In the genomic region with DNA sequence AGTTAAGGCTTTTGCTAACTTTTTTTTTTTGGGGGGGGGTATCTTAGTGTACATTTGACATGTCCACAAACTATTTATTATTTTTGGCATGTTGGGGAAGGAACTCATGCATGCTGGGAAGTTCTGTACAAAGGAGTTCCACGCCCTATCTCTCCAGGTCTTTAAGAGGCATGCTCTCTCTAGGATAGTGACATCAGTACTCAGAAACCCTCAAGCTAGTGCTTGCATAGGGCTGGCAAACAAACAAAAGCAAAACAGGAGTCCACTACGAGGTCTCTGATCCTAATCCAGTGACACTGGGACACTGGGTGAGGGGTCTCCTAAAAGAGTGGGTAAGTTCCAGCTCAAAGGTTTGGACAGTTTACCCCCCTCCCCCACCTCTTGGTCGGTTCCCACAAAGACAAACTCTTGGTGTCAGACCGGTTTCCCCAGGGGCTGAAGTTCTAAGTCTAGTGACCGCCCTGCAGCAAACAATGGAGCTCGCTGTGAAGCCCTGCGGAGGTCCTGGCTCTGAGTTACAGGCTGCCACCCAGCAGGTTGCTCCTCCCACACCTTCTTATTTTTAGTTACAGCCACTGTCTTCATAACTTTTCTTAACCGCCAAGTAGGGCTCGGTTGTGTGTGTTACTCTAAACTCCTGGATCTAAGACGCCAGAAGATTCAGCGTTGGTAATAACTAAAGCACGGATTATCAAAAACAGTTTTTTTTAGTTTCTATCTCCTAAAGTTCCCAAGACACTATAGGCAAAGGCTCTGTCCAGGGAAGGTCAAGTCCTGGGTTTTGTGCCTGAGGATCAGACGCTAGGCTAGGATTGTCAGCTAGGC, we compare ENCODE assay signal across 9 mouse cellular contexts. TPM values are rescaled to one million over a fixed set of nuclear protein-coding genes. Genes with fewer than 3 reads are reported as not detected.
DNase-seq lines count a peak whose midpoint lies in the region; ATAC-seq and TF ChIP-seq lines count a peak whose summit lies in the region.
"Had no signal": no experiment of that assay in that cellular context is flagged by ENCODE, and none has a peak within 500 bp of the region (broad histone marks: within the 10 kb centered on the region; RNA-seq: fewer than 3 reads in every experiment).

No protein-coding gene starts in this region.

- WGBS in forebrain, embryonic 16.5 days, result 11% methylated on average over 13 of the region's 13 CpGs
- WGBS in hindbrain, embryonic 12.5 days, result 13% methylated on average over 13 of the region's 13 CpGs
- 16% methylated on average over 13 of the region's 13 CpGs for WGBS in limb, embryonic 14.5 days
- WGBS in midbrain, embryonic 14.5 days, result 9% methylated on average over 13 of the region's 13 CpGs

- peaks cover 0 to 11% of the 10 kb centered on the region in 2 experiments; a peak in 2 of 4 replicates for H3K36me3 ChIP-seq in MEL (ENCODE audit: control insufficient read depth in 1 of 2, insufficient read depth in 2 of 2, low read length in 2 of 2)
- H3K36me3 ChIP-seq in forebrain, embryonic 16.5 days (ENCODE audit: control insufficient read depth, insufficient read depth), result no peaks in the 10 kb centered on the region
- no peaks in the 10 kb centered on the region for H3K36me3 ChIP-seq in hindbrain, embryonic 12.5 days
- H3K36me3 ChIP-seq in limb, embryonic 14.5 days (ENCODE audit: control insufficient read depth, insufficient read depth, low read length), result no peaks in the 10 kb centered on the region
- no peaks in the 10 kb centered on the region for H3K36me3 ChIP-seq in midbrain, embryonic 14.5 days (ENCODE audit: control insufficient read depth, insufficient read depth, low read length)

- peak overlapping the region; percentile 86 for H3K27ac ChIP-seq in MEL (ENCODE audit: control insufficient read depth, low read depth, low read length)
- no peak overlapping the region for H3K27ac ChIP-seq in forebrain, embryonic 16.5 days (ENCODE audit: low read length)
- peak overlapping the region; percentile 35 for H3K27ac ChIP-seq in hindbrain, embryonic 12.5 days
- H3K27ac ChIP-seq in limb, embryonic 14.5 days (replicated peaks; ENCODE audit: low read depth, low read length), result peak overlapping the region; percentile 80; the same call in 1 of the 2 replicates
- no peak overlapping the region for H3K27ac ChIP-seq in midbrain, embryonic 14.5 days (replicated peaks; ENCODE audit: low read depth, low read length)

- peak; percentile 78 for DNase-seq in MEL (ENCODE audit: low read depth, low spot score)
- peak; percentile 13 to 20 for DNase-seq in cerebellum, adult 18-20 months
- peak; percentile 43 for DNase-seq in limb, embryonic 14.5 days (ENCODE audit: low spot score)
- peak; percentile 19 for DNase-seq in midbrain, embryonic 14.5 days
- DNase-seq in thymus, adult 18-20 months, result peak; percentile 44 to 61
- DNase-seq in left cerebral cortex, adult 11 months (ENCODE audit: low spot score), result no peak

- peak overlapping the region; percentile 90 to 91 for H3K4me3 ChIP-seq in MEL (ENCODE audit: control insufficient read depth in 1 of 2, insufficient read depth in 1 of 2, low read depth in 2 of 2, low read length in 2 of 2)
- peak overlapping the region; percentile 80; the same call in 1 of the 2 replicates for H3K4me3 ChIP-seq in forebrain, embryonic 16.5 days (replicated peaks; ENCODE audit: low read length)
- peak overlapping the region; percentile 77 for H3K4me3 ChIP-seq in hindbrain, embryonic 12.5 days
- H3K4me3 ChIP-seq in limb, embryonic 14.5 days (replicated peaks; ENCODE audit: low read length), result peak overlapping the region; percentile 81
- peak overlapping the region; percentile 74 for H3K4me3 ChIP-seq in midbrain, embryonic 14.5 days (replicated peaks; ENCODE audit: low read depth, low read length)

- H3K9me3 ChIP-seq in MEL (replicated peaks; ENCODE audit: insufficient read depth, low read length), result no peaks in the 10 kb centered on the region
- H3K9me3 ChIP-seq in forebrain, embryonic 16.5 days (ENCODE audit: control insufficient read depth, low read length), result no peaks in the 10 kb centered on the region
- no peaks in the 10 kb centered on the region for H3K9me3 ChIP-seq in hindbrain, embryonic 12.5 days (replicated peaks)
- H3K9me3 ChIP-seq in limb, embryonic 14.5 days (ENCODE audit: control insufficient read depth, low read length), result no peaks in the 10 kb centered on the region
- no peaks in the 10 kb centered on the region for H3K9me3 ChIP-seq in midbrain, embryonic 14.5 days (ENCODE audit: control insufficient read depth, low read length)

- no peak for TF ChIP-seq EP300 in MEL (IDR thresholded peaks at IDR 0.05; ENCODE audit: low read depth in 1 of 2, low read length in 2 of 2)

- TF ChIP-seq CTCF in MEL (IDR thresholded peaks at IDR 0.05 in 2 of 3, conservative IDR thresholded peaks at IDR 0.05 in 1 of 3; ENCODE audit: control insufficient read depth in 1 of 3, insufficient read depth in 1 of 3, low read depth in 2 of 3, low read length in 3 of 3, poor library complexity in 1 of 3, severe bottlenecking in 1 of 3), result no peak

- H3K27me3 ChIP-seq in MEL (ENCODE audit: control insufficient read depth in 1 of 2, insufficient read depth in 2 of 2, low read length in 2 of 2), result no peaks in the 10 kb centered on the region
- H3K27me3 ChIP-seq in forebrain, embryonic 16.5 days (replicated peaks; ENCODE audit: control insufficient read depth, insufficient read depth, low read length), result no peaks in the 10 kb centered on the region
- H3K27me3 ChIP-seq in hindbrain, embryonic 12.5 days, result 0 out of 2 replicates have a peak, but pooled peaks cover 5% of the 10 kb centered on the region
- H3K27me3 ChIP-seq in limb, embryonic 14.5 days (ENCODE audit: control insufficient read depth, insufficient read depth, low read length), result no peaks in the 10 kb centered on the region
- no peaks in the 10 kb centered on the region for H3K27me3 ChIP-seq in midbrain, embryonic 14.5 days (ENCODE audit: control insufficient read depth, insufficient read depth, low read length)

- TF ChIP-seq RAD21 in MEL (IDR thresholded peaks at IDR 0.05; ENCODE audit: low read depth, low read length), result no peak

- peak overlapping the region; percentile 79 for H3K4me2 ChIP-seq in forebrain, embryonic 16.5 days (ENCODE audit: low read length)
- peak overlapping the region; percentile 87 for H3K4me2 ChIP-seq in hindbrain, embryonic 12.5 days (replicated peaks)
- H3K4me2 ChIP-seq in limb, embryonic 14.5 days (replicated peaks; ENCODE audit: low read depth, low read length, severe bottlenecking), result peak overlapping the region; percentile 67
- H3K4me2 ChIP-seq in midbrain, embryonic 14.5 days (ENCODE audit: low read length), result peak overlapping the region; percentile 81

- ATAC-seq in forebrain, embryonic 16.5 days, result no peak
- no peak for ATAC-seq in hindbrain, embryonic 12.5 days (ENCODE audit: low FRiP score)
- no peak for ATAC-seq in limb, embryonic 14.5 days (ENCODE audit: low FRiP score, low read depth)
- ATAC-seq in midbrain, embryonic 14.5 days (ENCODE audit: low FRiP score, low TSS enrichment), result no peak

- H3K9ac ChIP-seq in MEL (ENCODE audit: control insufficient read depth, low read depth, low read length, poor library complexity, severe bottlenecking), result peak overlapping the region; percentile 94
- no peak overlapping the region for H3K9ac ChIP-seq in forebrain, embryonic 16.5 days (replicated peaks; ENCODE audit: low read depth, low read length)
- H3K9ac ChIP-seq in hindbrain, embryonic 12.5 days, result no peak overlapping the region
- peak overlapping the region; percentile 75 for H3K9ac ChIP-seq in limb, embryonic 14.5 days (ENCODE audit: low read depth, low read length, severe bottlenecking)
- H3K9ac ChIP-seq in midbrain, embryonic 14.5 days (replicated peaks; ENCODE audit: low read length), result peak overlapping the region; percentile 76; the same call in 1 of the 2 replicates

- no peak for TF ChIP-seq POLR2A in MEL (IDR thresholded peaks at IDR 0.05; ENCODE audit: control insufficient read depth in 1 of 2, insufficient read depth in 1 of 2, low read depth in 1 of 2, low read length in 2 of 2, poor library complexity in 1 of 2)
- TF ChIP-seq POLR2A in limb, embryonic 14.5 days (IDR thresholded peaks at IDR 0.05; ENCODE audit: borderline replicate concordance, extremely low read depth, insufficient read depth, insufficient read length), result no peak

- H3K4me1 ChIP-seq in MEL (ENCODE audit: control insufficient read depth in 1 of 2, insufficient read depth in 2 of 2, low read length in 2 of 2), result peaks cover 5 to 17% of the 10 kb centered on the region in 2 experiments
- H3K4me1 ChIP-seq in forebrain, embryonic 16.5 days (replicated peaks; ENCODE audit: control insufficient read depth, insufficient read depth, low read length), result peaks cover 18% of the 10 kb centered on the region
- H3K4me1 ChIP-seq in hindbrain, embryonic 12.5 days, result peaks cover 16% of the 10 kb centered on the region
- peaks cover 4% of the 10 kb centered on the region for H3K4me1 ChIP-seq in limb, embryonic 14.5 days (ENCODE audit: control insufficient read depth, insufficient read depth, low read length)
- peaks cover 13% of the 10 kb centered on the region for H3K4me1 ChIP-seq in midbrain, embryonic 14.5 days (ENCODE audit: control insufficient read depth, insufficient read depth, low read length)

- H3K79me2 ChIP-seq in MEL (ENCODE audit: control insufficient read depth, insufficient read depth, low read length, poor library complexity), result peaks cover 3% of the 10 kb centered on the region; the same call in 1 of the 2 replicates

TF ChIP-seq in MEL, 35 proteins besides CTCF, POLR2A, EP300 and RAD21 (continues in another document):
- TF ChIP-seq TBP (IDR thresholded peaks at IDR 0.05; ENCODE audit: low read depth, low read length) (peak; percentile 64), HCFC1 (IDR thresholded peaks at IDR 0.05; ENCODE audit: low read depth, low read length) (peak; percentile 7; the same call in 1 of the 2 replicates), ETS1 (IDR thresholded peaks at IDR 0.05; ENCODE audit: low read depth, low read length) (no peak)

RNA-seq across cellular contexts. Expression of a gene that starts 1.2 kb away (rescaled TPM):
- total RNA-seq in MEL (2012; rRNA removed), result 3.9 and 4.0 TPM in 2 replicates
- polyA plus RNA-seq in MEL (2012; ENCODE audit: insufficient read depth in 1 of 2, insufficient read length in 2 of 2, low read depth in 1 of 2, low replicate concordance in 2 of 2, missing spikeins in 1 of 2), result 1 to 10 TPM in 1 of 2 experiments, not detected in 1; 8.8 TPM
- 21.6 and 28.8 TPM in 2 replicates for polyA plus RNA-seq in forebrain, embryonic 16.5 days (2015; fragmentation: Nextera tagmentation; extraction: Ambion mirVana)
- polyA plus RNA-seq in hindbrain, embryonic 12.5 days (2016; fragmentation: Nextera tagmentation; extraction: Ambion mirVana), result 18.1 and 18.7 TPM in 2 replicates
- polyA plus RNA-seq in limb, embryonic 14.5 days (2012; rRNA removed), result 25.9 and 31.2 TPM in 2 replicates
- 10.9 and 13.8 TPM in 2 replicates for polyA plus RNA-seq in limb, embryonic 14.5 days (2014; fragmentation: Nextera tagmentation; extraction: Ambion mirVana)
- polyA plus RNA-seq in midbrain, embryonic 14.5 days (2014; fragmentation: Nextera tagmentation; extraction: Ambion mirVana), result 11.4 and 15.4 TPM in 2 replicates

RNA-seq across cellular contexts. Expression of a gene that starts 33.7 kb away (rescaled TPM):
- not detected in 2 replicates for total RNA-seq in MEL (2012; rRNA removed)
- polyA plus RNA-seq in MEL (2012; ENCODE audit: insufficient read depth in 1 of 2, insufficient read length in 2 of 2, low read depth in 1 of 2, low replicate concordance in 2 of 2, missing spikeins in 1 of 2), result not detected
- not detected in 2 replicates for polyA plus RNA-seq in forebrain, embryonic 16.5 days (2015; fragmentation: Nextera tagmentation; extraction: Ambion mirVana)
- polyA plus RNA-seq in hindbrain, embryonic 12.5 days (2016; fragmentation: Nextera tagmentation; extraction: Ambion mirVana), result not detected in 2 replicates
- polyA plus RNA-seq in limb, embryonic 14.5 days (2012; rRNA removed), result not detected in 2 replicates
- not detected in 2 replicates for polyA plus RNA-seq in limb, embryonic 14.5 days (2014; fragmentation: Nextera tagmentation; extraction: Ambion mirVana)
- polyA plus RNA-seq in midbrain, embryonic 14.5 days (2014; fragmentation: Nextera tagmentation; extraction: Ambion mirVana), result not detected in 2 replicates
- total RNA-seq: left cerebral cortex, postnatal 25 days had no signal

Comparison
In these comparisons a context has a peak if more than half of its experiments do, and no peak if none do; other contexts are left out.
1. H3K27ac ChIP-seq: peak in MEL (single experiment), hindbrain, embryonic 12.5 days (single experiment) and limb, embryonic 14.5 days (single experiment); none in forebrain, embryonic 16.5 days (single experiment) and midbrain, embryonic 14.5 days (single experiment).
2. H3K9ac ChIP-seq: peak in MEL (single experiment), limb, embryonic 14.5 days (single experiment) and midbrain, embryonic 14.5 days (single experiment); none in forebrain, embryonic 16.5 days (single experiment) and hindbrain, embryonic 12.5 days (single experiment).
3. Peak in every context shown above with its lines, with median percentiles within 50 percentile points of each other: H3K4me3 ChIP-seq and H3K4me2 ChIP-seq.